Mouse (Mus musculus) megakaryocyte, embryonic 14.5 days (primary cell): ENCODE results near the gene Golgb1. TPM values are rescaled to one million over a fixed set of nuclear protein-coding genes. Genes with fewer than 3 reads are reported as not detected.

Experiments
- H3K27me3 ChIP-seq: replicated peaks from 2 replicates; pipeline ENCODE3; 2012; ENCODE audit warnings: inconsistent platforms
- H3K36me3 ChIP-seq: replicated peaks from 2 replicates; pipeline ENCODE3; 2012; ENCODE audit warnings: low read length, inconsistent platforms, mixed read lengths
- H3K4me1 ChIP-seq: 2 replicates; pipeline ENCODE4 v1.6.1; 2012; ENCODE audit warnings: inconsistent platforms
- H3K4me3 ChIP-seq: replicated peaks from 2 replicates; pipeline ENCODE3; 2012; ENCODE audit warnings: moderate library complexity, mild to moderate bottlenecking, inconsistent platforms
- H3K9me3 ChIP-seq: 2 replicates; pipeline ENCODE4 v1.6.1; 2012; ENCODE audit warnings: inconsistent platforms
- FLI1 ChIP-seq: IDR thresholded peaks from 2 replicates; pipeline ENCODE4 v1.6.1; 2012; ENCODE audit warnings: low read length, inconsistent platforms, mixed read lengths
- GATA1 ChIP-seq: IDR thresholded peaks from 3 replicates; pipeline ENCODE4 v1.6.1; 2012; ENCODE audit warnings: mixed read lengths, low read length, inconsistent platforms, borderline replicate concordance
- polyA plus RNA-seq: library from polyadenylated mRNA; stranded (reverse); fragments of >175 nt; gene quantifications from 2 replicates; pipeline ENCODE4 v1.2.3, GENCODE M21; 2012; ENCODE audit warnings: low replicate concordance; ENCODE audit not compliant: insufficient read depth

Gene Golgb1
- polyA plus RNA-seq, 1 experiment: 15.5 TPM

- TF ChIP-seq GATA1: no peak
- no peak for TF ChIP-seq FLI1
- H3K4me3 ChIP-seq: no peak overlapping the region
- H3K36me3 ChIP-seq: peaks cover 2% of the 10 kb centered on the region
- peaks cover 12% of the 10 kb centered on the region for H3K9me3 ChIP-seq
- H3K4me1 ChIP-seq: 0 out of 2 replicates have a peak, but pooled peaks cover 4% of the 10 kb centered on the region
- peaks cover 2% of the 10 kb centered on the region for H3K27me3 ChIP-seq
Observed at GRCm38 (mm10) chr16:36979127-36979526, 104.2 kb downstream of the Golgb1 start.

Other genes starting within 250 kb of the Golgb1 start
- gene Cd86, start 209.1 kb upstream of the Golgb1 start, polyA plus RNA-seq: 1.5 TPM in 1 of 2 replicates, not detected in the other
- gene Ildr1, start 181.2 kb upstream of the Golgb1 start, polyA plus RNA-seq: not detected in 2 replicates
- gene Slc15a2, start 90.2 kb upstream of the Golgb1 start, polyA plus RNA-seq: not detected in 2 replicates
- gene Iqcb1, start 46.8 kb upstream of the Golgb1 start, polyA plus RNA-seq: 0.36 TPM in 1 of 2 replicates, not detected in the other
- gene Eaf2, start 137 bp upstream of the Golgb1 start, polyA plus RNA-seq: not detected in 2 replicates
- gene Hcls1, start 59.8 kb downstream of the Golgb1 start, polyA plus RNA-seq: 47.6 and 219 TPM in 2 replicates
- 0.09 TPM in 1 of 2 replicates, not detected in the other for gene Fbxo40, start 115.3 kb downstream of the Golgb1 start, polyA plus RNA-seq
- 0.85 TPM in 1 of 2 replicates, not detected in the other for gene Polq, start 136.6 kb downstream of the Golgb1 start, polyA plus RNA-seq